Mouse (Mus musculus): ENCODE data around the gene Oxa1l. TPM values are rescaled to one million over a fixed set of nuclear protein-coding genes. Genes with fewer than 3 reads are reported as not detected.
"Not testable (repeated sequence)": the region's sequence is repeated elsewhere in the genome, so short reads cannot be mapped to it uniquely, and the experiment has no call there.

Oxa1l gene
- polyA plus RNA-seq, 1 experiment from 2014 or later = 42.3 TPM

GRCm38 (mm10) chr14:54350773-54351541 is 9.7 kb upstream of the Oxa1l start:
- H3K4me1 ChIP-seq; ATAC-seq (ENCODE audit: low FRiP score, low read depth); H3K27ac ChIP-seq (replicated peaks); H3K9me3 ChIP-seq; H3K9ac ChIP-seq (replicated peaks); H3K27me3 ChIP-seq; H3K36me3 ChIP-seq; H3K4me2 ChIP-seq (replicated peaks); H3K4me3 ChIP-seq: not testable (repeated sequence)
- 94% methylated on average over 16 of the region's 16 CpGs for WGBS

GRCm38 (mm10) chr14:54352314-54352713 is 8.3 kb upstream of the Oxa1l start:
- no peak for ATAC-seq (ENCODE audit: low FRiP score, low read depth)
- Histone ChIP-seq H3K27me3 (no peaks in the 10 kb centered on the region), H3K4me3 (no peak overlapping the region), H3K4me2 (replicated peaks) (no peak overlapping the region), H3K9me3 (0 out of 2 replicates have a peak, but pooled peaks cover 5% of the 10 kb centered on the region), H3K4me1 (no peaks in the 10 kb centered on the region), H3K27ac (replicated peaks) (no peak overlapping the region), H3K36me3 (no peaks in the 10 kb centered on the region), H3K9ac (replicated peaks) (no peak overlapping the region)
- 92% methylated on average over 8 of the region's 8 CpGs for WGBS

GRCm38 (mm10) chr14:54354406-54354805 is 6.2 kb upstream of the Oxa1l start:
- Histone ChIP-seq H3K36me3 (no peaks in the 10 kb centered on the region), H3K4me1 (no peaks in the 10 kb centered on the region), H3K27me3 (no peaks in the 10 kb centered on the region), H3K27ac (replicated peaks) (no peak overlapping the region), H3K4me2 (replicated peaks) (no peak overlapping the region), H3K9me3 (0 out of 2 replicates have a peak, but pooled peaks cover 2% of the 10 kb centered on the region), H3K4me3 (no peak overlapping the region), H3K9ac (replicated peaks) (no peak overlapping the region)
- WGBS = 44% methylated on average over 1 of the region's 1 CpGs
- no peak for ATAC-seq (ENCODE audit: low FRiP score, low read depth)

GRCm38 (mm10) chr14:54363156-54363555 is 2.5 kb downstream of the Oxa1l start:
- Histone ChIP-seq H3K4me2 (replicated peaks) (no peak overlapping the region), H3K4me3 (no peak overlapping the region), H3K9ac (replicated peaks) (no peak overlapping the region), H3K27me3 (no peaks in the 10 kb centered on the region), H3K27ac (replicated peaks) (no peak overlapping the region), H3K36me3 (peaks cover 40% of the 10 kb centered on the region), H3K9me3 (no peaks in the 10 kb centered on the region), H3K4me1 (peaks cover 10% of the 10 kb centered on the region)
- 96% methylated on average over 8 of the region's 8 CpGs for WGBS
- no peak for ATAC-seq (ENCODE audit: low FRiP score, low read depth)

GRCm38 (mm10) chr14:54365026-54365645 is 4.5 kb downstream of the Oxa1l start:
- Histone ChIP-seq H3K9ac (replicated peaks) (no peak overlapping the region), H3K27ac (replicated peaks) (no peak overlapping the region), H3K4me2 (replicated peaks) (no peak overlapping the region), H3K36me3 (peaks cover 60% of the 10 kb centered on the region), H3K27me3 (no peaks in the 10 kb centered on the region), H3K9me3 (no peaks in the 10 kb centered on the region), H3K4me3 (no peak overlapping the region), H3K4me1 (peaks cover 10% of the 10 kb centered on the region)
- 96% methylated on average over 5 of the region's 5 CpGs for WGBS
- no peak for ATAC-seq (ENCODE audit: low FRiP score, low read depth)

GRCm38 (mm10) chr14:54366581-54366980 is 5.9 kb downstream of the Oxa1l start:
- no peak overlapping the region for H3K27ac ChIP-seq (replicated peaks)
- ATAC-seq (ENCODE audit: low FRiP score, low read depth) = no peak
- H3K9me3 ChIP-seq = no peaks in the 10 kb centered on the region
- H3K4me3 ChIP-seq = no peak overlapping the region
- H3K36me3 ChIP-seq = peaks cover 72% of the 10 kb centered on the region
- H3K27me3 ChIP-seq = no peaks in the 10 kb centered on the region
- H3K9ac ChIP-seq (replicated peaks) = no peak overlapping the region
- peaks cover 6% of the 10 kb centered on the region for H3K4me1 ChIP-seq
- H3K4me2 ChIP-seq (replicated peaks) = no peak overlapping the region
- WGBS = 94% methylated on average over 10 of the region's 10 CpGs

GRCm38 (mm10) chr14:54367429-54368060 is 6.9 kb downstream of the Oxa1l start:
- peaks cover under 1% of the 10 kb centered on the region for H3K4me1 ChIP-seq
- WGBS = 93% methylated on average over 18 of the region's 18 CpGs
- ATAC-seq (ENCODE audit: low FRiP score, low read depth) = no peak
- no peaks in the 10 kb centered on the region for H3K27me3 ChIP-seq
- H3K36me3 ChIP-seq = peaks cover 75% of the 10 kb centered on the region
- H3K4me2 ChIP-seq (replicated peaks) = no peak overlapping the region
- H3K4me3 ChIP-seq = no peak overlapping the region
- no peak overlapping the region for H3K9ac ChIP-seq (replicated peaks)
- H3K9me3 ChIP-seq = no peaks in the 10 kb centered on the region
- H3K27ac ChIP-seq (replicated peaks) = no peak overlapping the region

- no peak overlapping the region for H3K4me2 ChIP-seq (replicated peaks)
- H3K36me3 ChIP-seq = peaks cover 62% of the 10 kb centered on the region
- H3K9me3 ChIP-seq = no peaks in the 10 kb centered on the region
- WGBS = 95% methylated on average over 3 of the region's 3 CpGs
- H3K4me1 ChIP-seq = no peaks in the 10 kb centered on the region
- no peaks in the 10 kb centered on the region for H3K27me3 ChIP-seq
- no peak overlapping the region for H3K27ac ChIP-seq (replicated peaks)
- no peak overlapping the region for H3K9ac ChIP-seq (replicated peaks)
- no peak overlapping the region for H3K4me3 ChIP-seq
- ATAC-seq (ENCODE audit: low FRiP score, low read depth) = no peak
Measured at GRCm38 (mm10) chr14:54369372-54369771, 8.7 kb downstream of the Oxa1l start.

- H3K4me1 ChIP-seq = no peaks in the 10 kb centered on the region
- no peaks in the 10 kb centered on the region for H3K9me3 ChIP-seq
- no peak overlapping the region for H3K9ac ChIP-seq (replicated peaks)
- peaks cover 58% of the 10 kb centered on the region for H3K36me3 ChIP-seq
- H3K4me3 ChIP-seq = no peak overlapping the region
- WGBS = 93% methylated on average over 6 of the region's 6 CpGs
- ATAC-seq (ENCODE audit: low FRiP score, low read depth) = no peak
- no peaks in the 10 kb centered on the region for H3K27me3 ChIP-seq
- no peak overlapping the region for H3K27ac ChIP-seq (replicated peaks)
- H3K4me2 ChIP-seq (replicated peaks) = no peak overlapping the region
Measured at GRCm38 (mm10) chr14:54370595-54370994, 10.0 kb downstream of the Oxa1l start.

GRCm38 (mm10) chr14:54371460-54371859 is 10.8 kb downstream of the Oxa1l start:
- no peak overlapping the region for H3K4me3 ChIP-seq
- over 99% methylated on average over 10 of the region's 10 CpGs for WGBS
- peak; percentile 56; the same call in 1 of the 2 replicates for ATAC-seq (ENCODE audit: low FRiP score, low read depth)
- no peaks in the 10 kb centered on the region for H3K9me3 ChIP-seq
- no peaks in the 10 kb centered on the region for H3K27me3 ChIP-seq
- H3K4me2 ChIP-seq (replicated peaks) = no peak overlapping the region
- H3K27ac ChIP-seq (replicated peaks) = no peak overlapping the region
- H3K9ac ChIP-seq (replicated peaks) = no peak overlapping the region
- H3K4me1 ChIP-seq = no peaks in the 10 kb centered on the region
- H3K36me3 ChIP-seq = peaks cover 52% of the 10 kb centered on the region

- H3K9ac ChIP-seq (replicated peaks) = no peak overlapping the region
- H3K36me3 ChIP-seq = peaks cover 37% of the 10 kb centered on the region
- 94% methylated on average over 9 of the region's 9 CpGs for WGBS
- H3K4me3 ChIP-seq = no peak overlapping the region
- H3K27ac ChIP-seq (replicated peaks) = no peak overlapping the region
- no peaks in the 10 kb centered on the region for H3K9me3 ChIP-seq
- ATAC-seq (ENCODE audit: low FRiP score, low read depth) = no peak
- no peaks in the 10 kb centered on the region for H3K27me3 ChIP-seq
- H3K4me1 ChIP-seq = no peaks in the 10 kb centered on the region
- H3K4me2 ChIP-seq (replicated peaks) = no peak overlapping the region
Measured at GRCm38 (mm10) chr14:54372923-54373322, 12.3 kb downstream of the Oxa1l start.

GRCm38 (mm10) chr14:54375916-54376315 is 15.3 kb downstream of the Oxa1l start:
- no peaks in the 10 kb centered on the region for H3K27me3 ChIP-seq
- no peak overlapping the region for H3K4me3 ChIP-seq
- WGBS = 77% methylated on average over 3 of the region's 3 CpGs
- no peak overlapping the region for H3K27ac ChIP-seq (replicated peaks)
- H3K4me2 ChIP-seq (replicated peaks) = no peak overlapping the region
- H3K9ac ChIP-seq (replicated peaks) = no peak overlapping the region
- no peak for ATAC-seq (ENCODE audit: low FRiP score, low read depth)
- H3K36me3 ChIP-seq = peaks cover 8% of the 10 kb centered on the region
- no peaks in the 10 kb centered on the region for H3K4me1 ChIP-seq
- no peaks in the 10 kb centered on the region for H3K9me3 ChIP-seq
